Mouse (Mus musculus): Measurements from ENCODE around the gene Rrp7a.
"Not testable (repeated sequence)": the region's sequence is repeated elsewhere in the genome, so short reads cannot be mapped to it uniquely, and the experiment has no call there.

The Rrp7a gene

DNA sequence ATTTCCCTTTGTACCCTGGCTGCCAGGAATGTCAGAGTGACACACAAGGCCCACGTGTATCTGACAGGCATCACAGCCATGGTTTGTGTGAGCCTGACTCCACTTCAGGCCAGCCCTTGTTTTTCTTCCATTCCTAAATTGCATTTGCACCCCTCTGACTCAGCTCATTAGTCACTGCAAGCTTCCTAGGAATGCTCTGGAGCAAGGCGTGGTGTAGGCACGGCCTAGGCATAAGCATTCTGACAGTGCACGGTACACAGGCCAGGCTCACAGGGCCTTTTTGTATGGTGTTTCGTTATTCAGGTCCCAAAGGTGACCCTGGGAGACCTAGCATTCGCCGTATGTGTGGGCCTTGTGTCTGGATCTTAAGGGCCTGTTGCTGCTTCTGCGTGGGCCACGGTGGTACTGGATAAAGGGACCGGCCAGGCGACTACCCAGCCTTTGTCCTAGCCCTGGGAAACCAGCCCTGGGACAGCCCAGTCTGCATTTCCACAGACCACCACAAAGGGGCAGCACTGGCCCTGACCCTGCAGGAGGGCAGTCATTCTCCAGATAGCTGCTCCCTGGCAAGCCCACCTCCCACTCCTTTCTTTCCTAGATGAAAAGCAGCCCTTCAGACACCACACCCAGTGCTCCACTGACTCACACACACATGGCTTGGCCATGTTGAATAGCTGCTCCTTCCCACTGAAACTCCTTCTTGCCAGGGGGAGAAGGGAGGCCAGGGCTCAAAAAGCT, 34.5 kb upstream of the Rrp7a start:
- DNase-seq (ENCODE audit: low read depth, low spot score) = no peak

DNA sequence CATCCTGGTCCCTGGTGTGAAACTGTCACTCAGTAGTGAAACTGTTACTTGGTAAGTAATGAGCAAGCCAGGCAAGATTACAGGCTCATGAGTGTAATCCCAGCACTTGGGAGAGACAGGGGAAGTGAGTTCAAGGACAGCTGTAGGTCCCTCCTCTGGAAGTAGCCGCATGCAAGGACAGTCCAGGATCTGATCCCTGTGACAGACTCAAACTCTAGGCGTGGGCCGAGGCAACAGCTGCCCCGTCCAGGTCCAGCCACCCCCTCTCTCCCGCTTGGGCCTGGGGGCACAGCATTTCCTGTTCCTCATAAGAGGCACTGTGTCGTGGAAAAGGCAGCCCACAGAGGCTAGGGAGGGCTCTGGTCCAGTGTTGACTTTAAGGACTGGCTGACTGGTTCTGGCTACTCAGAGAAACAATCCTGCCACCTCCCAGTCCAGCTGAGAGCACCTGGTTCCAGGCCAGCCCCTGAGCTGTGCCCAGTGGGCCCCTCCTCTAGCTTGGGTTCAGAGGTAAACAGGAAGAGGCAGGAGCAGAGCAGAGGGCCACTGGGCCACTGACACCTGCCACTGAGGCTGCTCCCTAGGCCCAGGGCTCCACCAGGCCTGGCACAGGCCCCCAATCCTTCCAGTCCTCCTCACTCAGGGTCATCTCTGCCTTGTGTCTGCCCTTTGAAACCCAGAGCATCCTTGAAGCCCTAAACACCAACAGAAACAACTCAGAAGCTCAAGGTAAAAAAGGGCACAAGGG, 33.2 kb upstream of the Rrp7a start:
- DNase-seq (ENCODE audit: low read depth, low spot score) = no peak

DNA sequence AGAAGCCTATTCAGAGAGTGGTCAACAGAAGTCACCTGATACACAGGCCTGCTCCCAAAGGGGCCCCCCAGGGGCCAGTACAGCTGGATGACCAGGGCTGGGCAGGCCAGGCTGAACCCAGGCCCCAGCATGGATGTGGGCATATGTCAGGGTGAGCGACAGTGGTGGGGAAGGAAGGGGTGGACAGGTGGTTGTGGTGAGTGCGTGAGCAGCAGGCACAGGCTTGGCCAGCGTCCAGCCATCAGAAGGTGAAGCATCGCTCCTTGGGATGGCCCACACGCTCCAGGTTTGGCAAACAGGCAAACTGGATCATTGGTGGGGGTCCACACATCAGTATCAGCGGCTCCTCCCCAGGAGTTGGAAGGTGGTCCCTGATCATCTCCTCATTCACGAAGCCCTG, 31.7 kb upstream of the Rrp7a start:
- DNase-seq (ENCODE audit: low read depth, low spot score) = no peak

DNA sequence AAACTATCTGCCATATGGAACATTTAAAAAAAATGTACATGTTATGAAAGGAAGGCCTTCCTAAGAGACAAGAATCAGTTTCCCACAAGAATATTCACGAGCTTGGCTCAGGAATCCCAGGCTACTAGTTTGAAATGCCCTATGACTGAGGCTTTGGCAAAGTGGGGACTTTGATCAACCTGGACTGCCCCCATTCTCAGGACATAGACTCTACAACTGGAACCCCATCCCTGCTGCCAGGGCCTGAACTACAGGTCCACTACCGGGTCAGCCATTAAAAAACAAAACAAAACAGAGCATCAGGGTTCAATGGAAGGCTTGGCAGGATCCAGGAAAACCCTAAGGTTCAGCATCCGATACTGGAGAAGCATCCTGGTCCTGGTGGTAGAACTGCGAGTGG, 28.1 kb upstream of the Rrp7a start:
- DNase-seq (ENCODE audit: low read depth, low spot score) = no peak

DNA sequence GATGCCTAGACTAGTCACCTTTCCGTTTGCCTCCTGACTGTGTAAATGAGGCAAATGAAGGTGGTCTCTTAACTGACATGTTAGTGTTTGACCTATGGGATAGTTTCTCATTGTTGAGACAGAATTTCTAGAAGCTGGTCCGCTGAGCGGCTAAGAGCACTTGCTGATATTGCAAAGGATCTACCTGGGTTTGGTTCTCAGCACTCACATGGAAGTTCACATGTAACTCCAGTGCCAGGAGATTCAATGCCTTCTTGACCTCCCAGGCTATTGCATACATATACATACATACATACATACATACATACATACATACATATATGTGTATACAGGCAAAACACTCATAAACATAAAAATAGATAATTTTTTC, 27.5 kb upstream of the Rrp7a start:
- DNase-seq (ENCODE audit: low read depth, low spot score) = no peak

- peak; percentile 94 for DNase-seq (ENCODE audit: low read depth, low spot score)
Measured at GRCm38 (mm10) chr15:83149196-83150072, 26.8 kb upstream of the Rrp7a start, which contains the start of gene Poldip3. Gene Poldip3 (minus strand): TSS chr15:83149384.

- DNase-seq (ENCODE audit: low read depth, low spot score) = no peak
Measured at GRCm38 (mm10) chr15:83148801-83149195, 26.2 kb upstream of the Rrp7a start.

- DNase-seq (ENCODE audit: low read depth, low spot score) = no peak
Measured at GRCm38 (mm10) chr15:83148395-83148794, 25.8 kb upstream of the Rrp7a start.

- DNase-seq (ENCODE audit: low read depth, low spot score) = no peak
Measured at GRCm38 (mm10) chr15:83145541-83145940, 22.9 kb upstream of the Rrp7a start.

GRCm38 (mm10) chr15:83142861-83143260, 20.3 kb upstream of the Rrp7a start:
- DNase-seq (ENCODE audit: low read depth, low spot score) = no peak

DNA sequence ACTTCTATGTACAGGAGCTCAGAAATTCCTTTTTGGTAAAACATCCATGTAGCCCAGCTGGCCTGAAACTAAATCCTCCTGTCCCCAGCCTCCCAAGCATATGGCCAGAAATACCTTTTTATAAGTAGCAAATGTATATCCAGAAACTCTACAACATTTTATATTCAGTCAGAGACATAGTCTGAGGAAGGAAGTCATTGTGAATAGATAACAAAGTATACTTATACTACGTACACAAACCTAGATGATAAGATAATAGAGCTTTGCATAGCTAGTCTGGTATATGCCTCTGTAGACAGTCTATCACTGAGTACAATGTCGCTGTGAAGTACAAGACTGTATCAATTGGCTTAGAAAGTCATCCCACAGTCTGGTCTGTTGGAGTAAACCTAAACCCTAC, 13.1 kb upstream of the Rrp7a start:
- no peak for DNase-seq (ENCODE audit: low read depth, low spot score)

- no peak for DNase-seq (ENCODE audit: low read depth, low spot score)
Measured at GRCm38 (mm10) chr15:83134671-83135070, 12.1 kb upstream of the Rrp7a start.

GRCm38 (mm10) chr15:83129530-83130231, 7.1 kb upstream of the Rrp7a start:
- DNase-seq (ENCODE audit: low read depth, low spot score) = no peak

GRCm38 (mm10) chr15:83127037-83127436, 4.4 kb upstream of the Rrp7a start:
- DNase-seq (ENCODE audit: low read depth, low spot score) = not testable (repeated sequence)

DNA sequence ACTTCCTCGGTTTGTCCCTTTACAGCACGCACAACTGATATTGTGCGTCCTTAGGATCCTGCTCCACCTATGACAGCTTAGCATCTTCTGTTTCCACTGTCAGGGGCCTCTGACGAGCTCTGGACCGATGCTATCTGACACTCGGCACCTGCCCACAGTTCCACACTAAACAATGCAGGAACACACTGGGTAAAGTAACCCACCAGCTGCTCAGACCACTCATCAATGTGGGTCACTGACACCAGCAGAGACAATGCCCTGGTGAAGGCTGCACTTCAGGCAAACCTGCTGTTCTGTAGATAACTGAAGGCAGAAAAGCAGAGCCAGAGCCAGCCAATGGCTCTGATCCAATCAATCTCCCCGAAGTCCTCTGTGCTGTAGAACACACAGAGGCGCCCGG, 4.0 kb upstream of the Rrp7a start:
- DNase-seq (ENCODE audit: low read depth, low spot score) = no peak

DNA sequence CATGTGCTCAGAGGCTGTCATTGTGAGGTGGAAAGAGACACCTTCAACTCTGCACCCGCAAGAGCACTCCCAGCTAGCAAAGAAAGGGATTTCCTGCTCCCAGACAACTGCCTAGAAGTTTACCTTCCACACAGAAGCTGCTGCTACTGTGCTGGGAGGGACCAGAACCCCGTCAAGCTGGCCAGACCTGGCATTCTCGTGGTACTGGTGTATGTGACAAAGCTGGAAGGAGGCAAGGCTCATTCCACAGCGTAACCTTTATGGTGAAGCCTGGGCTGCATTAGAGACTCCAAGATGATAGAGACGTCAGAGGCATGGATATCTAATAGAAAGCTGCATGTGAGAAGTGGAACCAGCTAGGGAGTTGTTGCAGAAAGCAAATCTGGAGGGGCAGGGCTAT, 2.0 kb upstream of the Rrp7a start:
- DNase-seq (ENCODE audit: low read depth, low spot score) = no peak

DNA sequence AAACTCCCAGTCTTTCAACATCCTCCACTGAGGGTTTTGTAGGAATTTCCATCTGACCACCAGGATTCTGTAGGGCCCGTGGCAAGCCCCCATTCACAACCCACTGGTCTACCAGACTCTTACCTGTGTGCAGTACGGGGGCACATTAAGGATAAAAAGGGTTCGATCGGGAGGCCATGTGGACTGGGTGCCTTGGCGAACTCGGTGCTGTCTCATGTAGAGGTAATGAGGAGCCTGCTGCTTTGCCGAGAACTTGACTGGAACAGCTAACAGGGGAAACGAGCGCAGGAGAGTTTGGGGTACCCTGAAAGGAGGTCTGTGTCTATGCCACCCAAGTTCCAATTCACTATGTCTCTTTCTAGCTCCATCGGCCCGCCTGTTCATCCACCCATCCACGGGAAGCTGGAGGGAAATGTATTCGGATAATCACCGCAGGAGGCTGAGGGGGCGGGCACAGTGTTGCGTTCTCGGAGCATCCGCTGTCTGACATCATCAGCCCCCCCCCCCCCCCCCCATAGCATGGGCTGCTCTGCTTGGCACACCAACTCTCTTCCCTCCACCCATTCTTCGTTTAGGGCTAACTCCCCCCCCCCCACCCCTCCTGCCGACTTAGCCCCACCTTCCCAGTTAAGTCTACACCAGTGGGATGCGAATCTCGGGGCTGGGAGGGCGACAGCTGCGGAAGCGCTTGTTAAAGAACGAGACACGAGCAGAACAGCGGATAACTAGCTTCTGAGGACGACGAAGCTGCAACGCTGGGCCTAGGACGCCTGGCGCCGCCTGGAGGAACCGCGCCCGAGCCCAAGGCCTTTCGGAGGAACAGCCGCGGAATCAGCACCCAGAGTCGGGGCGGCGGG, 664 bp downstream of the Rrp7a start:
- peak; percentile 24 for DNase-seq (ENCODE audit: low read depth, low spot score)

GRCm38 (mm10) chr15:83118360-83118759, 4.2 kb downstream of the Rrp7a start:
- peak; percentile 46 for DNase-seq (ENCODE audit: low read depth, low spot score)

GRCm38 (mm10) chr15:83115071-83115470, 7.5 kb downstream of the Rrp7a start:
- no peak for DNase-seq (ENCODE audit: low read depth, low spot score)

GRCm38 (mm10) chr15:83114106-83114505, 8.5 kb downstream of the Rrp7a start:
- no peak for DNase-seq (ENCODE audit: low read depth, low spot score)

GRCm38 (mm10) chr15:83112898-83113297, 9.7 kb downstream of the Rrp7a start:
- no peak for DNase-seq (ENCODE audit: low read depth, low spot score)

Data from brain, embryonic 18.5 days (tissue).